Mouse (Mus musculus): Measurements from ENCODE around the gene Vamp8. TPM values are rescaled to one million over a fixed set of nuclear protein-coding genes. Genes with fewer than 3 reads are reported as not detected.

The Vamp8 gene
- polyA plus RNA-seq, 1 experiment: 288 TPM

- 85% methylated on average over 10 of the region's 10 CpGs for WGBS
Observed at GRCm38 (mm10) chr6:72358086-72358764, 32.3 kb downstream of the Vamp8 start.

GRCm38 (mm10) chr6:72357164-72358079 lies 33.1 kb downstream of the Vamp8 start:
- WGBS: 42% methylated on average over 5 of the region's 5 CpGs
- no peak for DNase-seq (ENCODE audit: low read depth, low spot score)

More at GRCm38 (mm10) chr6:72358086-72358764, 32.3 kb downstream of the Vamp8 start:
- DNase-seq (ENCODE audit: low read depth, low spot score): no peak

GRCm38 (mm10) chr6:72356001-72356532 lies 34.4 kb downstream of the Vamp8 start:
- 64% methylated on average over 8 of the region's 8 CpGs for WGBS
- no peak for DNase-seq (ENCODE audit: low read depth, low spot score)

- WGBS: under 1% methylated on average over 70 of the region's 71 CpGs
- DNase-seq (ENCODE audit: low read depth, low spot score): no peak
Observed at GRCm38 (mm10) chr6:72355066-72355911, 35.2 kb downstream of the Vamp8 start, which contains the start of gene Tmem150a. TSS of gene Tmem150a (plus strand) at chr6:72355447.

DNA sequence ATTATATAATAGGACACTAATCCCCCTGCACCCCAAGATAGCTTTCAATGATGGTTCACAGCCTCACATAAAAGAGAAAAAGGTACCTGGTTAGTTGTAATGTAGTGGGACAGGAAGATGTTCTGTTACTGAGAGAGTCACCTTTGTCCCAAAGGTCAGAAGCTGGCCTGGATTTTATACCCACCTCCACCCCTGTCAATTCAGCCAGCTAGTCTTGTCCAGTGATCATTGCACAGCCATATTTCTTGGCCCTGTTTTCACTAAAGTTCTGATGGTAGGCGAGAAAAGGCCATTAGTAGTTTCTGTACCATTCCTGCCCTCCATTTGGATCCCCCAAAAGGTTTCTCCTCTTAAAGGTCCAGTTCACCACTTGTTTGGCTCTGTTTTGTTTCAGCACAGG lies 36.5 kb downstream of the Vamp8 start:
- DNase-seq (ENCODE audit: low read depth, low spot score): no peak
- WGBS: 63% methylated on average over 1 of the region's 1 CpGs

DNA sequence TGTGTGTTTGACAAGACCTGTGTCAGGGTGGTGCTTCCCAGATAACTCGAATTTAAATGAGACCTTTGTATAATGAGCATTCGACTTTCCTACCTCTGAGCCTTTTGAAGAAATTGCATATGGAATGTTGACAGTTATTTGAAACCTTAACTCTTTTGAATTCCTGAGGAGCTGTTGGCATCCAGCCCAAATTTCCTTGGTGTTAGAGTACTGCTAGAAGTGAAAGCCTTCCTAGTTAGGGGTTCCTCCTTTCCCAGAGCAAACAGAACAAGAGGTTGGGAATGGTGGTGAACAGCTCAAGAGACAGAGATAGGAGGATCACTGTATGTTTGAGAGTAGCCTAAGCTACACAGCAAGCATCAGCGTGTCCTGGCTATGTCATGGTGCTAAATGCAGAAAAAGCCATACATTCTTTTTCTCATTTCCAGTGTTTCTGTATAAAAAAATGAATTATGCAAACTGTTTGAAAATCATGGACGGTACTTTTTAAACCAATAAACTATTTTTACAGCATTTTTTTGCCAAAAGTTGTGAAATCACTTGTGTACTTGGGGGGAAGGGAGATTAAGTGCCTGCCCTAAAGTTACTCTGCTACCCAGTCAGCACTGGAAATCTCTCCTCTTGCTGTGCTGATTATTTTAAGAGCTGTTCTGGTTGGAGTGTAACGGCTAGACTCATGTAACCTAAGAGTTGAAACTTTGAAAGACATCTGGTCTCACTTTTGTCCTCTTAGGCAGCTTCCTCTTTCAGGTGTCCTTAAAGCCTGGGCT lies 37.7 kb downstream of the Vamp8 start:
- 43% methylated on average over 5 of the region's 5 CpGs for WGBS
- DNase-seq (ENCODE audit: low read depth, low spot score): no peak

GRCm38 (mm10) chr6:72350214-72350613 lies 40.3 kb downstream of the Vamp8 start:
- DNase-seq (ENCODE audit: low read depth, low spot score): no peak
- WGBS: 70% methylated on average over 2 of the region's 2 CpGs

GRCm38 (mm10) chr6:72348411-72348810 lies 42.1 kb downstream of the Vamp8 start:
- DNase-seq (ENCODE audit: low read depth, low spot score): no peak
- WGBS: 73% methylated on average over 10 of the region's 10 CpGs

DNA sequence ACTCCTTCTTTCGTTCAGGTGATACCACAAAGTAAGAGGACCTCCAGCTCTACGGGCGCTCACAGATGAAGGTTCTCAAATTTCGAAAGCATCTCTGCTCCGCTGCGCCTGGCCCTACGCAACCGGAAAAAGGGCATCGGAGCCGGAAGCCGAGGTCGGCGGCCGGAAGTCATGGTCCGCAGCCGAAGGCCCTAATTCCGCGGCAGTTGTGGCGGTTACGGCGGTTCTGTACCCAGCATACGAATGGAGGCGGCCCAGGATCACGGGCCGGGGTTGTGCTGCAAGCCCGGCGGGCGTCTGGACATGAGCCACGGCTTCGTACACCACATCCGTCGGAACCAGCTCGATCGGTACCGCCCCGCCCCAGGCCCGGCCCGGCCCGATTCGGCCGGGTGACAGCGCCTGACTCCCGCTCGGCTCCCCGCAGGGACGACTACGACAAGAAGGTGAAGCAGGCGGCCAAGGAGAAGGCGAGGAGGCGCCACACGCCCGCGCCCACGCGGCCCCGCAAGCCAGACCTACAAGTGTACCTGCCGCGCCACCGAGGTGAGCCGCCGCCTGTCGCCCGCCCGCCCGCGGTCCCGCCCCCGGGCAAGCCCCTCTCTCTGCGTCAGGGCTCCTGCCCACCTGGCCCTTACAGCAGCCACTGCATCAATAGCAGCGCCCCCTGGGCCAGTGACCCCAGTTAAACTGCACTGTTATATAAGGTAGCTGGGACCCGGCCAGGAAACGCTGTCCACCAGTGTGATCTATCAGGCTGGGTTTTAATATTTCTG lies 43.1 kb downstream of the Vamp8 start, which contains the start of gene 0610030E20Rik:
0610030E20Rik (plus strand) TSS at position 152 of the 776 bp plus-strand sequence.
- DNase-seq (ENCODE audit: low read depth, low spot score): no peak
- under 1% methylated on average over 72 of the region's 72 CpGs for WGBS

- WGBS: 86% methylated on average over 4 of the region's 4 CpGs
- no peak for DNase-seq (ENCODE audit: low read depth, low spot score)
Observed at GRCm38 (mm10) chr6:72346261-72346660, 44.2 kb downstream of the Vamp8 start.

- no peak for DNase-seq (ENCODE audit: low read depth, low spot score)
- 35% methylated on average over 6 of the region's 6 CpGs for WGBS
Observed at GRCm38 (mm10) chr6:72345633-72346032, 44.9 kb downstream of the Vamp8 start.

GRCm38 (mm10) chr6:72345074-72345567 lies 45.4 kb downstream of the Vamp8 start, which contains the start of gene Usp39:
TSS of gene Usp39 (minus strand) at chr6:72345184.
- under 1% methylated on average over 30 of the region's 30 CpGs for WGBS
- DNase-seq (ENCODE audit: low read depth, low spot score): peak; percentile 87

DNA sequence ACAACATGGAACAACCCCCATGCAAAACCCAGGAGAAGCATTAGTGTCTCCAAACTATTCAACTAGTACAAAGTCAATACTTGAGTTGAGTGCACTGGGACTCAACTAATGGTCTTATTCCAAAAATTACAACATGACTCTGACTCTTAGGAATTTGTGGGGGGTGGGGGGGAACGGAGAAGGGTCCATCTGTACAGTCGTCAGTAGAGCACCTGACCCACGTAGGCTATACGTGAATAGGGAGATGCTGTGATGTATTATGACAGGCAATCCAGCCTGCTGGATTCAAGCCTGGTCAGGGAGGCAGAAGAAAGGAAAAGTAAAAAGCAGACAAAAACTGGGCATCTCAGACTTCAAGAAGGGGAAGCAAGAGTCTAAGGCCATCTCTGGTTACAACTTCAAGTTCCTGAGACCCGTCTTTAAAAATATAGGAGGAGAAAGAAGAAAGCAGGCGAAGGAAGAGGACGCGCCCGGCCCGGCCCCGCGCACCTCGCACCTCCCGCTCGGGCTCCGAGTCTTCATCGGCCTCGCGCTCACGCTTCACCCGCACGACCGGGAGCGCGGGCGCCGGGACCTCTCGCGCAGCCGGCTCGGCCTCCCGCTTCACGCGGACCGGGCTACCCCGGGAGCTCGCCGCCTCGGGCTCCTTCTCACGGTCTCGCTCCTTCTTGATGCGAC lies 46.0 kb downstream of the Vamp8 start:
- DNase-seq (ENCODE audit: low read depth, low spot score): no peak
- under 1% methylated on average over 42 of the region's 42 CpGs for WGBS

DNA sequence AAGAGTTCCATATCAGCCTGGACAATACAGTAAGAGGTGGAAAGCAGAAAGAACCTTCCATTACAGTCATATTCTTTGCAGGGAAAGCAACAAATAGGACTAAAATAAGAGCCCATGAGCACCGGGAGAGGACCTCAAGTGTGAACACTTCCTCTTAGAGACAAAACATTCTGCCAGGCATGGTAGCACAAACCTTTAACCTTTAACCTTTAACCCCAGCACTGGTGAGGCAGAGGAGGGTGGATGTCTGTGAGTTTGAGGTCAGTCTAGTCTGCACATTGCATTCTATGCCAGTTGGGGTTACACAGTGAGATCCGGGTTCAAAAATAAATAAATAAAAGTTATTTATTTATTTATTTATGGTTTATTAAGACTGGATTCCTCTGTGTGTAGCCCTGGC lies 50.0 kb downstream of the Vamp8 start:
- WGBS: 48% methylated on average over 2 of the region's 2 CpGs
- no peak for DNase-seq (ENCODE audit: low read depth, low spot score)
